Mouse (Mus musculus) left cerebral cortex, postnatal 10 days (tissue): ENCODE data around the gene Eif4g1. TPM values are rescaled to one million over a fixed set of nuclear protein-coding genes. Genes with fewer than 3 reads are reported as not detected.

Experiments
- DNase-seq, 2 experiments: peaks; one replicate each; pipeline ENCODE4 v3.0.0; 2021 to 2022; ENCODE audit warnings: low spot score in 2 of 2, mixed read lengths in 1 of 2; ENCODE audit errors: extremely low spot score in 1 of 2
- intact Hi-C: fragments of 180-260 bp; cut with DNase I; formaldehyde crosslinking; loops from one replicate; pipeline ENCODE4 v1.15.1; 2025
- total RNA-seq, 2 experiments: library from RNA; stranded (reverse); gene quantifications; 2 replicates each; pipeline ENCODE4 v1.2.3; 2021

Gene Eif4g1
- total RNA-seq, 2 experiments from 2014 or later, result 361 to 366 TPM

DNA sequence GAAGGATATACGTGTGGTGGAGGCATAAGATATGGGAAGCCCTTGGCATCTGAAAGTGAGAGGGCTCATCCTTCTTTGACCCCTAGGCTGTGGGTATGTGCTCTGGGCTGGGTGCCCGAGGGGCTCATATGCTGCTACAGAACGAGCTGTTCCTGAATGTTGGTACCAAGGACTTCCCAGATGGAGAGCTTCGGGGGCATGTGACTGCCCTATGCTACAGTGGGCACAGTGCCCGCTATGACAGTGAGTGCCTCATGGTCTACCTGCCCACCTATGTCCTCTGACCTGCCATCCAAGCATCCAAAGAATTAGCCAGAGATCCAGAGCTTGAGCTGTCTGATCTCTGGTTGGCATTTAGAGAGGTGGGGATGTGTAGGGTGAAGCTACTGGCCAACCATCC, 68.7 kb downstream of the Eif4g1 start:
- intact Hi-C loops, result no loop called here
- no peak for DNase-seq

DNA sequence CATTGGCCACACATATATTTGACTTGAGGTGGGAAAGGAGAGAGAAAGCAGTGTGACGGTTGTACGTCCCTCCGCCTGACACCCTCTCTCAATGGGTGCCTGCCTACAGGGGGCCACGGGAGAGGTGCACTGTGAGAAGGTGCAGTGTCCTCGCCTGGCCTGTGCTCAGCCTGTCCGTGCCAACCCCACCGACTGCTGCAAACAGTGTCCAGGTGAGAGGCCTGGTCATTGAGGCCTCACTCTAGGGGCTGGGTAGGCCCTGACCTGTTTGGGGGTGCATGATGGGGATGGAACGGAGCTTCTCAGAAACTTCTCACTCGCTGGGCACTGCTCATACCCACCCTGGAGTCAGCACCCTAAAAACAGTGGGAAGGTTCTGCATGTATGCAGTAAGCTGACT, 71.7 kb downstream of the Eif4g1 start:
- intact Hi-C loops, result no loop called here
- no peak for DNase-seq

Other genes starting within 250 kb of the Eif4g1 start
- gene Abcc5, start 241.9 kb upstream of the Eif4g1 start, total RNA-seq, result 100 to 1,000 TPM; 182 to 183 TPM
- gene Eif2b5, start 169.5 kb upstream of the Eif4g1 start, total RNA-seq, result 10 to 100 TPM; 61.4 to 66.7 TPM
- 10 to 100 TPM; 84.8 to 87.8 TPM for gene Dvl3, start 151.3 kb upstream of the Eif4g1 start, total RNA-seq
- 100 to 1,000 TPM; 950 to 999 TPM for gene Ap2m1, start 132.8 kb upstream of the Eif4g1 start, total RNA-seq
- gene Abcf3, start 119.7 kb upstream of the Eif4g1 start, total RNA-seq, result 10 to 100 TPM; 67.0 to 80.0 TPM
- 10 to 100 TPM; 78.1 to 78.5 TPM for gene Vwa5b2, start 78.8 kb upstream of the Eif4g1 start, total RNA-seq
- gene Eef1akmt4, start 56.7 kb upstream of the Eif4g1 start, total RNA-seq, result 1 to 10 TPM; 2.1 to 2.3 TPM
- gene Gm49333, start 56.7 kb upstream of the Eif4g1 start, total RNA-seq, result not detected
- gene Alg3, start 56.6 kb upstream of the Eif4g1 start, total RNA-seq, result 10 to 100 TPM; 12.7 to 14.0 TPM
- gene Camk2n2, start 47.0 kb upstream of the Eif4g1 start, total RNA-seq, result 100 to 1,000 TPM; 224 to 225 TPM
- gene Ece2, start 38.5 kb upstream of the Eif4g1 start, total RNA-seq, result 10 to 100 TPM; 29.0 TPM
- 100 to 1,000 TPM; 261 to 263 TPM for gene Psmd2, start 16.7 kb upstream of the Eif4g1 start, total RNA-seq
- gene Fam131a, start 24.9 kb downstream of the Eif4g1 start, total RNA-seq, result 100 to 1,000 TPM; 264 to 267 TPM
- 10 to 100 TPM; 26.3 to 28.3 TPM for gene Polr2h, start 49.4 kb downstream of the Eif4g1 start, total RNA-seq
- gene Clcn2, start 49.4 kb downstream of the Eif4g1 start, total RNA-seq, result 10 to 100 TPM; 50.9 to 51.1 TPM
- gene Chrd, start 64.8 kb downstream of the Eif4g1 start, total RNA-seq, result 10 to 100 TPM; 18.4 to 21.8 TPM
- gene Thpo, start 66.2 kb downstream of the Eif4g1 start, total RNA-seq, result 1 to 10 TPM; 1.4 to 2.0 TPM